Mouse (Mus musculus) olfactory bulb, adult 2 months (tissue): Measurements from ENCODE around the gene Slc4a2. TPM values are rescaled to one million over a fixed set of nuclear protein-coding genes. Genes with fewer than 3 reads are reported as not detected.

Source experiments
- H3K27ac ChIP-seq: fragments of 200-500 bp; 2 replicates; pipeline ENCODE4 v1.5.1; 2012; ENCODE audit warnings: low read depth, low read length; ENCODE audit not compliant: insufficient read depth
- H3K4me1 ChIP-seq: fragments of 200-500 bp; 2 replicates; pipeline ENCODE4 v1.6.1; 2012; ENCODE audit warnings: low read length; ENCODE audit not compliant: control insufficient read depth, insufficient read depth
- H3K4me3 ChIP-seq: fragments of 200-500 bp; 2 replicates; pipeline ENCODE4 v1.5.1; 2012; ENCODE audit warnings: mild to moderate bottlenecking, low read depth, low read length, moderate library complexity; ENCODE audit not compliant: insufficient read depth
- CTCF ChIP-seq: fragments of 200-500 bp; IDR thresholded peaks from 2 replicates; pipeline ENCODE4 v1.5.1; 2012; ENCODE audit warnings: low read depth, mild to moderate bottlenecking, low read length, moderate library complexity; ENCODE audit not compliant: insufficient read depth
- POLR2A ChIP-seq: fragments of 200-500 bp; IDR thresholded peaks from 2 replicates; pipeline ENCODE4 v1.6.1; 2012; ENCODE audit warnings: mild to moderate bottlenecking, low read depth, low read length, moderate library complexity; ENCODE audit not compliant: insufficient read depth
- WGBS: fragments of 180-500 bp; shearing (Covaris S2); methylation state at CpG from one replicate; pipeline ENCODE4 v1.1.7; 2018; 5-methylcytosine and 5-hydroxymethylcytosine counted together
- polyA plus RNA-seq: library from polyadenylated mRNA; stranded (reverse); fragments of >200 nt; gene quantifications from 2 replicates; pipeline ENCODE4 v1.2.4, GENCODE M21; 2012; ENCODE audit warnings: low replicate concordance; ENCODE audit not compliant: missing spikeins, insufficient read depth, insufficient read length

Slc4a2 gene
- polyA plus RNA-seq, 1 experiment: not detected

GRCm38 (mm10) chr5:24470600-24470999, 47.0 kb downstream of the Slc4a2 start:
- no peak overlapping the region for H3K4me3 ChIP-seq
- WGBS: 12% methylated on average over 5 of the region's 5 CpGs
- H3K4me1 ChIP-seq: peaks cover 32% of the 10 kb centered on the region
- peak; percentile 77 for TF ChIP-seq CTCF
- TF ChIP-seq POLR2A: no peak
- H3K27ac ChIP-seq: no peak overlapping the region

GRCm38 (mm10) chr5:24472884-24473619, 49.4 kb downstream of the Slc4a2 start:
- WGBS: 72% methylated on average over 7 of the region's 7 CpGs
- H3K4me1 ChIP-seq: peaks cover 28% of the 10 kb centered on the region
- TF ChIP-seq POLR2A (no peak), CTCF (no peak)
- no peak overlapping the region for H3K4me3 ChIP-seq
- no peak overlapping the region for H3K27ac ChIP-seq

- H3K4me1 ChIP-seq: peaks cover 28% of the 10 kb centered on the region
- no peak for TF ChIP-seq POLR2A
- TF ChIP-seq CTCF: no peak
- peak overlapping the region; percentile 34 for H3K4me3 ChIP-seq
- WGBS: 44% methylated on average over 77 of the region's 77 CpGs
- no peak overlapping the region for H3K27ac ChIP-seq
Observed at GRCm38 (mm10) chr5:24474025-24474722, 50.5 kb downstream of the Slc4a2 start.

- TF ChIP-seq POLR2A: no peak
- TF ChIP-seq CTCF: 0 out of 2 replicates have a peak, but pooled peaks have one; percentile 27
- Histone ChIP-seq H3K4me3 (peak overlapping the region; percentile 34), H3K27ac (no peak overlapping the region), H3K4me1 (peaks cover 28% of the 10 kb centered on the region)
- 16% methylated on average over 67 of the region's 67 CpGs for WGBS
Observed at GRCm38 (mm10) chr5:24474723-24475261, 51.2 kb downstream of the Slc4a2 start.

GRCm38 (mm10) chr5:24475476-24476241, 52.0 kb downstream of the Slc4a2 start:
- WGBS: 82% methylated on average over 6 of the region's 6 CpGs
- Histone ChIP-seq H3K4me1 (peaks cover 27% of the 10 kb centered on the region), H3K27ac (no peak overlapping the region), H3K4me3 (no peak overlapping the region)
- no peak for TF ChIP-seq CTCF
- TF ChIP-seq POLR2A: no peak

- peaks cover 36% of the 10 kb centered on the region for H3K4me1 ChIP-seq
- H3K4me3 ChIP-seq: no peak overlapping the region
- no peak overlapping the region for H3K27ac ChIP-seq
- 93% methylated on average over 9 of the region's 9 CpGs for WGBS
- TF ChIP-seq POLR2A (no peak), CTCF (no peak)
Observed at GRCm38 (mm10) chr5:24477909-24478308, 54.3 kb downstream of the Slc4a2 start.

- Histone ChIP-seq H3K4me3 (no peak overlapping the region), H3K4me1 (peaks cover 33% of the 10 kb centered on the region), H3K27ac (no peak overlapping the region)
- no peak for TF ChIP-seq POLR2A
- peak; percentile 50; the same call in 1 of the 2 replicates for TF ChIP-seq CTCF
- WGBS: 14% methylated on average over 4 of the region's 4 CpGs
Observed at GRCm38 (mm10) chr5:24481647-24482046, 58.0 kb downstream of the Slc4a2 start.

- 64% methylated on average over 41 of the region's 41 CpGs for WGBS
- TF ChIP-seq CTCF: no peak
- TF ChIP-seq POLR2A: no peak
- Histone ChIP-seq H3K4me1 (peaks cover 33% of the 10 kb centered on the region), H3K27ac (no peak overlapping the region), H3K4me3 (no peak overlapping the region)
Observed at GRCm38 (mm10) chr5:24482247-24483079, 58.8 kb downstream of the Slc4a2 start.
